Mouse (Mus musculus): Measurements from ENCODE around the gene Mroh3. TPM values are rescaled to one million over a fixed set of nuclear protein-coding genes. Genes with fewer than 3 reads are reported as not detected.
A peak's percentile ranks its signal among the peaks of the same experiment; 100 is the strongest.

Mroh3 gene
- polyA plus RNA-seq, 1 experiment from 2014 or later, result 0.78 TPM

GRCm38 (mm10) chr1:136161333-136161921, 51.2 kb downstream of the Mroh3 start:
- 90% methylated on average over 7 of the region's 7 CpGs for WGBS
- H3K36me3 ChIP-seq (ENCODE audit: control insufficient read depth, insufficient read depth, low read length), result no peaks in the 10 kb centered on the region

GRCm38 (mm10) chr1:136160930-136161329, 51.7 kb downstream of the Mroh3 start:
- Histone ChIP-seq H3K4me1 (replicated peaks; ENCODE audit: control insufficient read depth, insufficient read depth) (no peaks in the 10 kb centered on the region), H3K4me2 (replicated peaks; ENCODE audit: low read depth) (no peak overlapping the region), H3K9me3 (ENCODE audit: control insufficient read depth, low read length) (no peaks in the 10 kb centered on the region), H3K4me3 (ENCODE audit: low read depth, low read length) (no peak overlapping the region), H3K9ac (ENCODE audit: low read length) (no peak overlapping the region), H3K36me3 (ENCODE audit: control insufficient read depth, insufficient read depth, low read length) (no peaks in the 10 kb centered on the region), H3K27ac (replicated peaks) (no peak overlapping the region), H3K27me3 (ENCODE audit: control insufficient read depth, insufficient read depth, low read length) (no peaks in the 10 kb centered on the region)
- ATAC-seq (ENCODE audit: low FRiP score, low TSS enrichment) (no peak), DNase-seq (ENCODE audit: low spot score) (no peak)
- TF ChIP-seq EP300 (optimal IDR thresholded peaks at IDR 0.05) (no peak), CTCF (IDR thresholded peaks at IDR 0.05; ENCODE audit: low read depth) (no peak)
- 69% methylated on average over 6 of the region's 6 CpGs for WGBS

More at GRCm38 (mm10) chr1:136161333-136161921, 51.2 kb downstream of the Mroh3 start:
- Histone ChIP-seq H3K27me3 (ENCODE audit: control insufficient read depth, insufficient read depth, low read length) (no peaks in the 10 kb centered on the region), H3K4me1 (replicated peaks; ENCODE audit: control insufficient read depth, insufficient read depth) (no peaks in the 10 kb centered on the region), H3K27ac (replicated peaks) (no peak overlapping the region), H3K4me3 (ENCODE audit: low read depth, low read length) (no peak overlapping the region), H3K9me3 (ENCODE audit: control insufficient read depth, low read length) (no peaks in the 10 kb centered on the region), H3K4me2 (replicated peaks; ENCODE audit: low read depth) (no peak overlapping the region), H3K9ac (ENCODE audit: low read length) (no peak overlapping the region)
- no peak for ATAC-seq (ENCODE audit: low FRiP score, low TSS enrichment)
- DNase-seq (ENCODE audit: low spot score), result no peak
- no peak for TF ChIP-seq CTCF (IDR thresholded peaks at IDR 0.05; ENCODE audit: low read depth)
- TF ChIP-seq EP300 (optimal IDR thresholded peaks at IDR 0.05), result no peak

GRCm38 (mm10) chr1:136160297-136160696, 52.3 kb downstream of the Mroh3 start:
- Histone ChIP-seq H3K9ac (ENCODE audit: low read length) (no peak overlapping the region), H3K36me3 (ENCODE audit: control insufficient read depth, insufficient read depth, low read length) (no peaks in the 10 kb centered on the region)
- WGBS, result 73% methylated on average over 12 of the region's 12 CpGs

GRCm38 (mm10) chr1:136159830-136160229, 52.8 kb downstream of the Mroh3 start:
- Histone ChIP-seq H3K9ac (ENCODE audit: low read length) (no peak overlapping the region), H3K27ac (replicated peaks) (no peak overlapping the region), H3K9me3 (ENCODE audit: control insufficient read depth, low read length) (no peaks in the 10 kb centered on the region), H3K36me3 (ENCODE audit: control insufficient read depth, insufficient read depth, low read length) (no peaks in the 10 kb centered on the region), H3K27me3 (ENCODE audit: control insufficient read depth, insufficient read depth, low read length) (no peaks in the 10 kb centered on the region), H3K4me2 (replicated peaks; ENCODE audit: low read depth) (no peak overlapping the region), H3K4me1 (replicated peaks; ENCODE audit: control insufficient read depth, insufficient read depth) (no peaks in the 10 kb centered on the region), H3K4me3 (ENCODE audit: low read depth, low read length) (no peak overlapping the region)
- ATAC-seq (ENCODE audit: low FRiP score, low TSS enrichment) (no peak), DNase-seq (ENCODE audit: low spot score) (no peak)
- 55% methylated on average over 11 of the region's 12 CpGs for WGBS
- TF ChIP-seq EP300 (optimal IDR thresholded peaks at IDR 0.05) (no peak), CTCF (IDR thresholded peaks at IDR 0.05; ENCODE audit: low read depth) (peak; percentile 55)

More at GRCm38 (mm10) chr1:136160297-136160696, 52.3 kb downstream of the Mroh3 start:
- Histone ChIP-seq H3K27ac (replicated peaks) (no peak overlapping the region), H3K4me2 (replicated peaks; ENCODE audit: low read depth) (no peak overlapping the region), H3K27me3 (ENCODE audit: control insufficient read depth, insufficient read depth, low read length) (no peaks in the 10 kb centered on the region), H3K4me3 (ENCODE audit: low read depth, low read length) (no peak overlapping the region), H3K9me3 (ENCODE audit: control insufficient read depth, low read length) (no peaks in the 10 kb centered on the region), H3K4me1 (replicated peaks; ENCODE audit: control insufficient read depth, insufficient read depth) (no peaks in the 10 kb centered on the region)
- no peak for TF ChIP-seq EP300 (optimal IDR thresholded peaks at IDR 0.05)
- no peak for TF ChIP-seq CTCF (IDR thresholded peaks at IDR 0.05; ENCODE audit: low read depth)
- DNase-seq (ENCODE audit: low spot score) (no peak), ATAC-seq (ENCODE audit: low FRiP score, low TSS enrichment) (no peak)

GRCm38 (mm10) chr1:136156951-136157350, 55.7 kb downstream of the Mroh3 start:
- no peak overlapping the region for H3K27ac ChIP-seq (replicated peaks)
- 88% methylated on average over 4 of the region's 4 CpGs for WGBS
- H3K27me3 ChIP-seq (ENCODE audit: control insufficient read depth, insufficient read depth, low read length), result no peaks in the 10 kb centered on the region
- TF ChIP-seq CTCF (IDR thresholded peaks at IDR 0.05; ENCODE audit: low read depth) (no peak), EP300 (optimal IDR thresholded peaks at IDR 0.05) (no peak)
- no peaks in the 10 kb centered on the region for H3K4me1 ChIP-seq (replicated peaks; ENCODE audit: control insufficient read depth, insufficient read depth)
- no peak overlapping the region for H3K4me2 ChIP-seq (replicated peaks; ENCODE audit: low read depth)
- H3K36me3 ChIP-seq (ENCODE audit: control insufficient read depth, insufficient read depth, low read length), result no peaks in the 10 kb centered on the region
- H3K9ac ChIP-seq (ENCODE audit: low read length), result no peak overlapping the region
- H3K9me3 ChIP-seq (ENCODE audit: control insufficient read depth, low read length), result no peaks in the 10 kb centered on the region
- ATAC-seq (ENCODE audit: low FRiP score, low TSS enrichment), result 0 out of 2 replicates have a peak, but pooled peaks have one; percentile 57
- no peak overlapping the region for H3K4me3 ChIP-seq (ENCODE audit: low read depth, low read length)
- DNase-seq (ENCODE audit: low spot score), result no peak

- no peaks in the 10 kb centered on the region for H3K36me3 ChIP-seq (ENCODE audit: control insufficient read depth, insufficient read depth, low read length)
- H3K9me3 ChIP-seq (ENCODE audit: control insufficient read depth, low read length), result no peaks in the 10 kb centered on the region
- WGBS, result 97% methylated on average over 4 of the region's 4 CpGs
- no peak overlapping the region for H3K4me2 ChIP-seq (replicated peaks; ENCODE audit: low read depth)
- H3K9ac ChIP-seq (ENCODE audit: low read length), result no peak overlapping the region
- no peaks in the 10 kb centered on the region for H3K4me1 ChIP-seq (replicated peaks; ENCODE audit: control insufficient read depth, insufficient read depth)
- DNase-seq (ENCODE audit: low spot score) (no peak), ATAC-seq (ENCODE audit: low FRiP score, low TSS enrichment) (no peak)
- H3K27me3 ChIP-seq (ENCODE audit: control insufficient read depth, insufficient read depth, low read length), result no peaks in the 10 kb centered on the region
- no peak overlapping the region for H3K27ac ChIP-seq (replicated peaks)
- no peak overlapping the region for H3K4me3 ChIP-seq (ENCODE audit: low read depth, low read length)
- TF ChIP-seq CTCF (IDR thresholded peaks at IDR 0.05; ENCODE audit: low read depth) (peak; percentile 22; the same call in 1 of the 2 replicates), EP300 (optimal IDR thresholded peaks at IDR 0.05) (no peak)
Measured at GRCm38 (mm10) chr1:136156304-136156703, 56.3 kb downstream of the Mroh3 start.

Measured in stomach, postnatal 0 days (tissue).